Mouse (Mus musculus): ENCODE measurements around the gene Tmem127. TPM values are rescaled to one million over a fixed set of nuclear protein-coding genes. Genes with fewer than 3 reads are reported as not detected.

Gene Tmem127
- total RNA-seq, 2 experiments from 2014 or later: 74.8 to 80.4 TPM

Other genes starting within 250 kb of the Tmem127 start
- gene Ap4e1, start 239.2 kb upstream of the Tmem127 start, total RNA-seq (2021): 10 to 100 TPM; 12.4 to 12.9 TPM
- 10 to 100 TPM; 19.9 to 21.5 TPM for gene Blvra, start 177.2 kb upstream of the Tmem127 start, total RNA-seq (2021)
- 1 to 10 TPM; 1.3 to 1.7 TPM for gene Ncaph, start 114.0 kb upstream of the Tmem127 start, total RNA-seq (2021)
- gene Itpripl1, start 104.5 kb upstream of the Tmem127 start, total RNA-seq (2021): 1 to 10 TPM; 2.4 to 3.8 TPM
- gene 1810024B03Rik, start 39.6 kb upstream of the Tmem127 start, total RNA-seq (2021): under 1 TPM; 0.37 to 0.68 TPM
- gene Snrnp200, start 39.5 kb upstream of the Tmem127 start, total RNA-seq (2021): 10 to 100 TPM; 90.5 to 91.6 TPM
- 10 to 100 TPM; 75.7 to 80.4 TPM for gene Ciao1, start 92 bp upstream of the Tmem127 start, total RNA-seq (2021)
- gene Stard7, start 22.3 kb downstream of the Tmem127 start, total RNA-seq (2021): 100 to 1,000 TPM; 115 to 122 TPM
- gene Dusp2, start 88.3 kb downstream of the Tmem127 start, total RNA-seq (2021): 1 to 10 TPM in 1 of 2 experiments, under 1 TPM in 1; 0.53 to 1.1 TPM
- not detected for gene Astl, start 90.7 kb downstream of the Tmem127 start, total RNA-seq (2021)
- under 1 TPM in 1 of 2 experiments, not detected in 1; 0.07 TPM for gene Adra2b, start 115.3 kb downstream of the Tmem127 start, total RNA-seq (2021)
- gene Gpat2, start 177.3 kb downstream of the Tmem127 start, total RNA-seq (2021): under 1 TPM in 1 of 2 experiments, not detected in 1; 0.20 TPM
- gene Fahd2a, start 196.7 kb downstream of the Tmem127 start, total RNA-seq (2021): 10 to 100 TPM; 15.8 to 18.9 TPM

All from layer of hippocampus, postnatal 36 days (tissue).